Mouse (Mus musculus) neural tube, embryonic 11.5 days (tissue): Measurements from ENCODE around the gene Gm21985. TPM values are rescaled to one million over a fixed set of nuclear protein-coding genes. Genes with fewer than 3 reads are reported as not detected.

ENCODE experiments used
- ATAC-seq: fragments of 200-750 bp; cut with Nextera tagmentation; 2 replicates; pipeline ENCODE4 v1.8.0; 2017; ENCODE audit warnings: moderate number of reproducible peaks, mild to moderate bottlenecking, moderate TSS enrichment, moderate library complexity; ENCODE audit not compliant: insufficient read depth, low FRiP score, low TSS enrichment
- DNase-seq: peaks from one replicate; pipeline ENCODE4 v3.0.0-alpha.2; 2015; ENCODE audit warnings: low spot score
- H3K27ac ChIP-seq: fragments of 300-500 bp; sonication (generic); 2 replicates; pipeline ENCODE4 v1.5.1; 2014; ENCODE audit warnings: low read depth, mild to moderate bottlenecking, low read length
- H3K27me3 ChIP-seq: fragments of 300-500 bp; sonication (generic); 2 replicates; pipeline ENCODE4 v1.6.1; 2014; ENCODE audit warnings: mild to moderate bottlenecking, low read length, mixed read lengths; ENCODE audit not compliant: control insufficient read depth, insufficient read depth
- H3K36me3 ChIP-seq: fragments of 300-500 bp; sonication (generic); 2 replicates; pipeline ENCODE4 v1.6.1; 2014; ENCODE audit warnings: mild to moderate bottlenecking, low read length, moderate library complexity, mixed read lengths; ENCODE audit not compliant: control insufficient read depth, insufficient read depth
- H3K4me1 ChIP-seq: fragments of 300-500 bp; sonication (generic); 2 replicates; pipeline ENCODE4 v1.6.1; 2014; ENCODE audit warnings: low read length, mixed read lengths; ENCODE audit not compliant: control insufficient read depth, insufficient read depth
- H3K4me2 ChIP-seq: fragments of 300-500 bp; sonication (generic); 2 replicates; pipeline ENCODE4 v1.6.1; 2014; ENCODE audit warnings: low read depth, mild to moderate bottlenecking, moderate library complexity
- H3K4me3 ChIP-seq: fragments of 300-500 bp; sonication (generic); 2 replicates; pipeline ENCODE4 v1.5.1; 2014; ENCODE audit warnings: low read depth, low read length
- H3K9ac ChIP-seq: fragments of 300-500 bp; sonication (generic); 2 replicates; pipeline ENCODE4 v1.6.1; 2014; ENCODE audit warnings: mild to moderate bottlenecking, low read length
- H3K9me3 ChIP-seq: fragments of 300-500 bp; sonication (generic); 2 replicates; pipeline ENCODE4 v1.6.1; 2016; ENCODE audit warnings: low read length; ENCODE audit not compliant: control insufficient read depth
- WGBS: fragments of 180-500 bp; shearing (Covaris S2); extraction: QIAGEN DNeasy Blood & Tissue Kit; methylation state at CpG from one replicate; pipeline ENCODE4 v1.1.7; 2014; 5-methylcytosine and 5-hydroxymethylcytosine counted together
- polyA plus RNA-seq: library from polyadenylated mRNA; unstranded; fragments of >200 nt; fragmentation: Nextera tagmentation; extraction: Ambion mirVana; gene quantifications from 2 replicates; pipeline ENCODE4 v1.2.1, GENCODE M21; 2014

The Gm21985 gene
- polyA plus RNA-seq, result not detected in 2 replicates

- Histone ChIP-seq H3K4me1 (peaks cover 12% of the 10 kb centered on the region), H3K27me3 (no peaks in the 10 kb centered on the region), H3K36me3 (no peaks in the 10 kb centered on the region), H3K9ac (peak within 1 kb of the TSS; percentile 50), H3K9me3 (no peaks in the 10 kb centered on the region), H3K27ac (peak within 1 kb of the TSS; percentile 91), H3K4me3 (peak within 1 kb of the TSS; percentile 72), H3K4me2 (peak within 1 kb of the TSS; percentile 94)
- ATAC-seq (peak; percentile 28), DNase-seq (peak; percentile 58)
- 3% methylated on average over 11 of the region's 11 CpGs for WGBS
Measured at GRCm38 (mm10) chr2:112266242-112266592, at the start of gene Gm21985. TSS of gene Gm21985 (plus strand) at chr2:112266314.

GRCm38 (mm10) chr2:112217614-112218013, 48.5 kb upstream of the Gm21985 start:
- no peaks in the 10 kb centered on the region for H3K27me3 ChIP-seq
- DNase-seq (no peak), ATAC-seq (no peak)
- no peaks in the 10 kb centered on the region for H3K9me3 ChIP-seq
- no peak overlapping the region for H3K4me2 ChIP-seq
- H3K36me3 ChIP-seq, result no peaks in the 10 kb centered on the region
- 82% methylated on average over 6 of the region's 6 CpGs for WGBS
- H3K4me3 ChIP-seq, result no peak overlapping the region
- no peak overlapping the region for H3K27ac ChIP-seq
- H3K9ac ChIP-seq, result no peak overlapping the region
- H3K4me1 ChIP-seq, result no peaks in the 10 kb centered on the region

GRCm38 (mm10) chr2:112220880-112221279, 45.2 kb upstream of the Gm21985 start:
- whole genome bisulfite sequencing, result 84% methylated on average over 5 of the region's 5 CpGs
- H3K4me3 ChIP-seq, result no peak overlapping the region
- no peak overlapping the region for H3K4me2 ChIP-seq
- no peaks in the 10 kb centered on the region for H3K36me3 ChIP-seq
- no peaks in the 10 kb centered on the region for H3K27me3 ChIP-seq
- H3K4me1 ChIP-seq, result no peaks in the 10 kb centered on the region
- no peak for ATAC-seq
- no peak for DNase-seq
- no peaks in the 10 kb centered on the region for H3K9me3 ChIP-seq
- no peak overlapping the region for H3K27ac ChIP-seq
- H3K9ac ChIP-seq, result no peak overlapping the region

GRCm38 (mm10) chr2:112222607-112223006, 43.5 kb upstream of the Gm21985 start:
- Histone ChIP-seq H3K36me3 (no peaks in the 10 kb centered on the region), H3K4me1 (no peaks in the 10 kb centered on the region), H3K4me3 (no peak overlapping the region), H3K4me2 (no peak overlapping the region), H3K27ac (no peak overlapping the region), H3K9me3 (no peaks in the 10 kb centered on the region), H3K9ac (no peak overlapping the region), H3K27me3 (no peaks in the 10 kb centered on the region)
- DNase-seq, result no peak
- WGBS, result 85% methylated on average over 5 of the region's 5 CpGs
- no peak for ATAC-seq

- Histone ChIP-seq H3K9ac (no peak overlapping the region), H3K27me3 (no peaks in the 10 kb centered on the region), H3K4me2 (no peak overlapping the region), H3K4me3 (no peak overlapping the region), H3K27ac (no peak overlapping the region), H3K36me3 (no peaks in the 10 kb centered on the region), H3K4me1 (no peaks in the 10 kb centered on the region), H3K9me3 (no peaks in the 10 kb centered on the region)
- DNase-seq, result no peak
- no peak; the same call in 1 of the 2 replicates for ATAC-seq
- 68% methylated on average over 4 of the region's 4 CpGs for WGBS
Measured at GRCm38 (mm10) chr2:112224356-112224755, 41.8 kb upstream of the Gm21985 start.

GRCm38 (mm10) chr2:112232623-112233022, 33.5 kb upstream of the Gm21985 start:
- no peaks in the 10 kb centered on the region for H3K4me1 ChIP-seq
- no peak overlapping the region for H3K9ac ChIP-seq
- DNase-seq, result no peak
- no peaks in the 10 kb centered on the region for H3K36me3 ChIP-seq
- WGBS, result 95% methylated on average over 1 of the region's 1 CpGs
- no peak for ATAC-seq
- H3K9me3 ChIP-seq, result no peaks in the 10 kb centered on the region
- no peak overlapping the region for H3K27ac ChIP-seq
- no peak overlapping the region for H3K4me3 ChIP-seq
- H3K27me3 ChIP-seq, result no peaks in the 10 kb centered on the region
- H3K4me2 ChIP-seq, result no peak overlapping the region

GRCm38 (mm10) chr2:112236620-112237019, 29.5 kb upstream of the Gm21985 start:
- Histone ChIP-seq H3K36me3 (no peaks in the 10 kb centered on the region), H3K4me3 (no peak overlapping the region), H3K4me1 (no peaks in the 10 kb centered on the region; the same call in 1 of the 2 replicates), H3K9ac (no peak overlapping the region), H3K27ac (no peak overlapping the region), H3K4me2 (no peak overlapping the region), H3K27me3 (no peaks in the 10 kb centered on the region), H3K9me3 (no peaks in the 10 kb centered on the region)
- DNase-seq (no peak), ATAC-seq (no peak)
- WGBS, result 79% methylated on average over 2 of the region's 2 CpGs

GRCm38 (mm10) chr2:112238006-112238405, 28.1 kb upstream of the Gm21985 start:
- Histone ChIP-seq H3K4me2 (no peak overlapping the region), H3K9ac (no peak overlapping the region), H3K9me3 (no peaks in the 10 kb centered on the region), H3K36me3 (no peaks in the 10 kb centered on the region), H3K27ac (no peak overlapping the region), H3K4me1 (no peaks in the 10 kb centered on the region; the same call in 1 of the 2 replicates), H3K4me3 (no peak overlapping the region), H3K27me3 (no peaks in the 10 kb centered on the region)
- ATAC-seq (no peak), DNase-seq (no peak)
- 8% methylated on average over 4 of the region's 4 CpGs for WGBS

- no peaks in the 10 kb centered on the region for H3K27me3 ChIP-seq
- H3K4me3 ChIP-seq, result peak within 1 kb of the TSS; percentile 61
- H3K36me3 ChIP-seq, result no peaks in the 10 kb centered on the region
- DNase-seq (peak; percentile 94), ATAC-seq (peak; percentile 89)
- peak within 1 kb of the TSS; percentile 84 for H3K9ac ChIP-seq
- WGBS, result under 1% methylated on average over 62 of the region's 94 CpGs
- H3K9me3 ChIP-seq, result no peaks in the 10 kb centered on the region
- H3K27ac ChIP-seq, result peak within 1 kb of the TSS; percentile 94
- H3K4me2 ChIP-seq, result peak within 1 kb of the TSS; percentile 72
- no peaks in the 10 kb centered on the region; the same call in 1 of the 2 replicates for H3K4me1 ChIP-seq
Measured at GRCm38 (mm10) chr2:112239212-112239934, 26.7 kb upstream of the Gm21985 start, which contains the start of gene Lpcat4. TSS of gene Lpcat4 (plus strand) at chr2:112239468.
